Mouse (Mus musculus): ENCODE measurements at regions not wholly inside any gene's neighbourhood (a gene's known extent, or its start where the extent isn't known, plus 50 kb on each side); places are given as distances from the start of the nearest gene placed in this dataset.

GRCm38 (mm10) chr1:64255554-64256295 is 133.6 kb upstream of the Klf7 start:
- Histone ChIP-seq H3K4me2 (ENCODE audit: low read length) (no peak overlapping the region), H3K9me3 (ENCODE audit: control insufficient read depth, low read length) (no peaks in the 10 kb centered on the region), H3K36me3 (ENCODE audit: control insufficient read depth, insufficient read depth, low read length) (no peaks in the 10 kb centered on the region), H3K27ac (ENCODE audit: low read depth) (no peak overlapping the region), H3K4me1 (replicated peaks; ENCODE audit: control insufficient read depth, insufficient read depth, low read length) (no peaks in the 10 kb centered on the region), H3K9ac (ENCODE audit: low read length) (no peak overlapping the region), H3K4me3 (ENCODE audit: low read depth, low read length) (no peak overlapping the region), H3K27me3 (replicated peaks; ENCODE audit: control insufficient read depth, insufficient read depth, low read length) (no peaks in the 10 kb centered on the region)
- DNase-seq (ENCODE audit: low spot score) = no peak
- no peak for ATAC-seq (replicated peaks; ENCODE audit: low FRiP score, low TSS enrichment, low read depth)
- WGBS = 83% methylated on average over 14 of the region's 14 CpGs

- 84% methylated on average over 8 of the region's 8 CpGs for WGBS
- ATAC-seq (replicated peaks; ENCODE audit: low FRiP score, low TSS enrichment, low read depth) (no peak), DNase-seq (ENCODE audit: low spot score) (no peak)
- Histone ChIP-seq H3K4me2 (ENCODE audit: low read length) (no peak overlapping the region), H3K36me3 (ENCODE audit: control insufficient read depth, insufficient read depth, low read length) (no peaks in the 10 kb centered on the region), H3K4me3 (ENCODE audit: low read depth, low read length) (no peak overlapping the region), H3K9ac (ENCODE audit: low read length) (no peak overlapping the region), H3K9me3 (ENCODE audit: control insufficient read depth, low read length) (no peaks in the 10 kb centered on the region), H3K27ac (ENCODE audit: low read depth) (no peak overlapping the region), H3K27me3 (replicated peaks; ENCODE audit: control insufficient read depth, insufficient read depth, low read length) (no peaks in the 10 kb centered on the region), H3K4me1 (replicated peaks; ENCODE audit: control insufficient read depth, insufficient read depth, low read length) (no peaks in the 10 kb centered on the region)
These were observed 132.6 kb upstream of the Klf7 start for GRCm38 (mm10) chr1:64254673-64255072.

GRCm38 (mm10) chr1:64253996-64254395 is 131.9 kb upstream of the Klf7 start:
- no peak overlapping the region for H3K4me3 ChIP-seq (ENCODE audit: low read depth, low read length)
- 77% methylated on average over 8 of the region's 8 CpGs for WGBS
- H3K9me3 ChIP-seq (ENCODE audit: control insufficient read depth, low read length) = no peaks in the 10 kb centered on the region
- no peaks in the 10 kb centered on the region for H3K4me1 ChIP-seq (replicated peaks; ENCODE audit: control insufficient read depth, insufficient read depth, low read length)
- ATAC-seq (replicated peaks; ENCODE audit: low FRiP score, low TSS enrichment, low read depth) (no peak), DNase-seq (ENCODE audit: low spot score) (no peak)
- no peak overlapping the region for H3K4me2 ChIP-seq (ENCODE audit: low read length)
- no peak overlapping the region for H3K27ac ChIP-seq (ENCODE audit: low read depth)
- H3K27me3 ChIP-seq (replicated peaks; ENCODE audit: control insufficient read depth, insufficient read depth, low read length) = no peaks in the 10 kb centered on the region
- H3K9ac ChIP-seq (ENCODE audit: low read length) = no peak overlapping the region
- H3K36me3 ChIP-seq (ENCODE audit: control insufficient read depth, insufficient read depth, low read length) = no peaks in the 10 kb centered on the region

GRCm38 (mm10) chr1:64242401-64242800 is 120.3 kb upstream of the Klf7 start:
- Histone ChIP-seq H3K4me1 (replicated peaks; ENCODE audit: control insufficient read depth, insufficient read depth, low read length) (no peaks in the 10 kb centered on the region), H3K27ac (ENCODE audit: low read depth) (no peak overlapping the region), H3K36me3 (ENCODE audit: control insufficient read depth, insufficient read depth, low read length) (no peaks in the 10 kb centered on the region), H3K9me3 (ENCODE audit: control insufficient read depth, low read length) (no peaks in the 10 kb centered on the region), H3K4me2 (ENCODE audit: low read length) (no peak overlapping the region), H3K27me3 (replicated peaks; ENCODE audit: control insufficient read depth, insufficient read depth, low read length) (no peaks in the 10 kb centered on the region), H3K9ac (ENCODE audit: low read length) (no peak overlapping the region), H3K4me3 (ENCODE audit: low read depth, low read length) (no peak overlapping the region)
- ATAC-seq (replicated peaks; ENCODE audit: low FRiP score, low TSS enrichment, low read depth) (no peak), DNase-seq (ENCODE audit: low spot score) (no peak)
- WGBS = 73% methylated on average over 2 of the region's 2 CpGs

GRCm38 (mm10) chr1:64229654-64230053 is 107.6 kb upstream of the Klf7 start:
- 61% methylated on average over 1 of the region's 1 CpGs for whole genome bisulfite sequencing
- ATAC-seq (replicated peaks; ENCODE audit: low FRiP score, low TSS enrichment, low read depth) = no peak
- H3K4me3 ChIP-seq (ENCODE audit: low read depth, low read length) = no peak overlapping the region
- H3K36me3 ChIP-seq (ENCODE audit: control insufficient read depth, insufficient read depth, low read length) = no peaks in the 10 kb centered on the region
- H3K9me3 ChIP-seq (ENCODE audit: control insufficient read depth, low read length) = no peaks in the 10 kb centered on the region
- H3K9ac ChIP-seq (ENCODE audit: low read length) = no peak overlapping the region
- H3K4me1 ChIP-seq (replicated peaks; ENCODE audit: control insufficient read depth, insufficient read depth, low read length) = peaks cover 11% of the 10 kb centered on the region; the same call in 1 of the 2 replicates
- H3K4me2 ChIP-seq (ENCODE audit: low read length) = no peak overlapping the region
- no peaks in the 10 kb centered on the region for H3K27me3 ChIP-seq (replicated peaks; ENCODE audit: control insufficient read depth, insufficient read depth, low read length)
- no peak for DNase-seq (ENCODE audit: low spot score)
- no peak overlapping the region for H3K27ac ChIP-seq (ENCODE audit: low read depth)

GRCm38 (mm10) chr1:64226001-64226918 is 104.2 kb upstream of the Klf7 start:
- DNase-seq (ENCODE audit: low spot score) (peak; percentile 70), ATAC-seq (replicated peaks; ENCODE audit: low FRiP score, low TSS enrichment, low read depth) (peak; percentile 70)
- no peaks in the 10 kb centered on the region for H3K27me3 ChIP-seq (replicated peaks; ENCODE audit: control insufficient read depth, insufficient read depth, low read length)
- H3K4me2 ChIP-seq (ENCODE audit: low read length) = peak overlapping the region; percentile 15; the same call in 1 of the 2 replicates
- 29% methylated on average over 16 of the region's 16 CpGs for WGBS
- H3K27ac ChIP-seq (ENCODE audit: low read depth) = peak overlapping the region; percentile 43; the same call in 1 of the 2 replicates
- no peak overlapping the region for H3K4me3 ChIP-seq (ENCODE audit: low read depth, low read length)
- no peaks in the 10 kb centered on the region for H3K9me3 ChIP-seq (ENCODE audit: control insufficient read depth, low read length)
- H3K9ac ChIP-seq (ENCODE audit: low read length) = no peak overlapping the region
- H3K4me1 ChIP-seq (replicated peaks; ENCODE audit: control insufficient read depth, insufficient read depth, low read length) = peaks cover 33% of the 10 kb centered on the region
- no peaks in the 10 kb centered on the region for H3K36me3 ChIP-seq (ENCODE audit: control insufficient read depth, insufficient read depth, low read length)

GRCm38 (mm10) chr1:64223779-64224687 is 102.0 kb upstream of the Klf7 start:
- no peaks in the 10 kb centered on the region for H3K27me3 ChIP-seq (replicated peaks; ENCODE audit: control insufficient read depth, insufficient read depth, low read length)
- DNase-seq (ENCODE audit: low spot score) (peak; percentile 57), ATAC-seq (replicated peaks; ENCODE audit: low FRiP score, low TSS enrichment, low read depth) (no peak)
- peaks cover 33% of the 10 kb centered on the region for H3K4me1 ChIP-seq (replicated peaks; ENCODE audit: control insufficient read depth, insufficient read depth, low read length)
- no peak overlapping the region for H3K4me3 ChIP-seq (ENCODE audit: low read depth, low read length)
- peak overlapping the region; percentile 51; the same call in 1 of the 2 replicates for H3K27ac ChIP-seq (ENCODE audit: low read depth)
- 60% methylated on average over 19 of the region's 19 CpGs for WGBS
- no peak overlapping the region; the same call in 1 of the 2 replicates for H3K4me2 ChIP-seq (ENCODE audit: low read length)
- no peak overlapping the region for H3K9ac ChIP-seq (ENCODE audit: low read length)
- H3K36me3 ChIP-seq (ENCODE audit: control insufficient read depth, insufficient read depth, low read length) = no peaks in the 10 kb centered on the region
- H3K9me3 ChIP-seq (ENCODE audit: control insufficient read depth, low read length) = no peaks in the 10 kb centered on the region

- H3K4me3 ChIP-seq (ENCODE audit: low read depth, low read length) = no peak overlapping the region
- WGBS = 28% methylated on average over 2 of the region's 2 CpGs
- H3K4me1 ChIP-seq (replicated peaks; ENCODE audit: control insufficient read depth, insufficient read depth, low read length) = peaks cover 33% of the 10 kb centered on the region
- H3K27ac ChIP-seq (ENCODE audit: low read depth) = 0 out of 2 replicates have a peak overlapping the region, but pooled peaks have one; percentile 16
- no peaks in the 10 kb centered on the region for H3K36me3 ChIP-seq (ENCODE audit: control insufficient read depth, insufficient read depth, low read length)
- DNase-seq (ENCODE audit: low spot score) (no peak), ATAC-seq (replicated peaks; ENCODE audit: low FRiP score, low TSS enrichment, low read depth) (no peak)
- H3K9ac ChIP-seq (ENCODE audit: low read length) = no peak overlapping the region
- no peak overlapping the region for H3K4me2 ChIP-seq (ENCODE audit: low read length)
- no peaks in the 10 kb centered on the region for H3K27me3 ChIP-seq (replicated peaks; ENCODE audit: control insufficient read depth, insufficient read depth, low read length)
- H3K9me3 ChIP-seq (ENCODE audit: control insufficient read depth, low read length) = no peaks in the 10 kb centered on the region
These were observed 100.4 kb upstream of the Klf7 start for GRCm38 (mm10) chr1:64222475-64222874.
